Mouse (Mus musculus) retina, adult 2 months (tissue): ENCODE measurements around the gene Lyst.
"Not testable (repeated sequence)": the region's sequence is repeated elsewhere in the genome, so short reads cannot be mapped to it uniquely, and the experiment has no call there.

Experiments
- DNase-seq: peaks from one replicate; pipeline ENCODE4 v3.0.0-alpha.2; 2012; ENCODE audit warnings: low read depth, low spot score

Lyst gene

DNA sequence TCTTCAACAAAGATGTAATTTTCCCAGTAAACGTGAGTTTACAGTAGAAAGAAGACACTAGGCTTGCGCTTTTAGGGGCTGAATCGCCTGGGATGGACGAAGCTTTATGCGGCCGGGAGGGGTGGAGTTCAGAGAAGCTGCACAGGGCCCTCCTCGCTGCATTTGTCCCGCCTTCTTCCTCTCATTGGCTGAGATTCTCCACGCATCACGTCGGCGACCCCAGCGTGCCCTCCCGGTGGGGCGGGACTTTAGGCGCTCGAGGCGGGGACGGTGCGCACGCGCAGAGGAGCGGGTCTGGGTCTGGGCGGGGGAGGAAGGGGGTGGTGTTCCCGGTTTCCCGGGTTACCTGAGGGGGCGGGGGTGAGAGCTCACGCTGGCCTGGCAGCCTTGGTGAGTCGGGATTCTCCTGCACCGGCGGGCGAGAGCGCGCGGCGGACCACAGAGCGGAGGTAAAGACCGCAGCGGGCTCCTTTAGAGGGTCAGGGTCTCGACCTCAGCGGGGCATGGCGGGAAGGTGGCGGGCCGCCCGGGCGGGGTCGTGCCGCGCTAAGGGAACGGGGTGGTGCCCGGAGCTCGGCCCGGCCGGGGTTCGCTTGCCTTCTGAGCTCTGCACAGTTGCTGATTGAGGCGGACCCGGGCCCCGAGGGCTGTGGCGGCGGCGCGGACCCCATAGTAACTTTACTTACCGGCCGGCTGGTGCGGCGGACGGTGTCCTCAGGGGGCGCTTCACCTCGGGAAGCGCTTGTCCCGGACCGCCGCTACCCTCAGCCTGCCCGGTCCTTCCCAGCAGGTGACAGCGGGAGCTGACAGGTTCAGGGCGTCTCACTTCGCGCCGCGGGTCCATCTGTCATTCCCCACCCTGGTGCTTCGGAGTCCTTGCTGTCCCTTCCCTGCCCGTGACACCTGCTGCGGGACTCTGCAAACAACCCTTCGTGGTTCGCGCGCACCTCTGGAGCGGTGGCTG, at the start of gene Lyst:
Gene Lyst, plus strand, starts transcription at position 350 of the 964 bp plus-strand sequence.
- DNase-seq, result peak; percentile 95

DNA sequence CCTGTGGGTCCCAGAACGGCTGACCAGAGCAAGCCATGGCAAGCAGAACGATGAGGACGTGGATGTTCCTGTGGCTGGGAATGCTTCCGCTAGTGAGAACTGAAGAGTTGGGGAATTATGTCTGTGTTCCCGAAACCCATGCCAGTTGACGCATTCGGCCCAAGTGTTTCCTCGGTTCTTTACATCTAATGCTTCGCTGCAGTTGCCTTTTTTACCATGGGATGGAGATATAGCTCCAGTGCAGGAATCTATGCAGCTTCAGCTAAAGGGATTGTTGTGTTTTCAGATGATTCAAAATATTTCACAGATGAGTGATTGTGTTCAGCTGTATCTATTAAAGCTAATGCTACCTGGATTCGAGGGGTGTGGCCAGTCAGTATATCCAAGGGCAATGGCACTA, 47.1 kb upstream of the Lyst start:
- not testable (repeated sequence) for DNase-seq

DNA sequence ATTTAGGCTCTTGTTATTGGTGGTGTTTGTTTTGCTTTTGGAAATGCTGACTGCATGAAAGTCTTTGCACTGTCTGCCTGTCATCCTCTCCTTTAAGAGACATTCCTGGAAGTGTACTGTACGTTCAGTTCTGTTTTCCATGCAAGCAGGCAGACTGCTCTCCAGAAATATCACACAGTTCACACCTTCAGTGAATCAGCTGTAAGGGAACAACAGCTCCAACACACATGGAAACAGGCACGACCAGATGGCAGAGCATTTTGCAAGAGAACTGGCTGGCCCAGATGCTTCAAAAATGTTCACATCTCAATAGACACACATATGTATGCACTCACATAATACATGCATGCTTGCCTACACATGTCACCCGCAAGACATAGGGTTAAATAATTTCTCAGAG, 43.4 kb upstream of the Lyst start:
- no peak for DNase-seq

GRCm38 (mm10) chr13:13547889-13548288, 42.3 kb upstream of the Lyst start:
- no peak for DNase-seq

- no peak for DNase-seq
Observed at GRCm38 (mm10) chr13:13548431-13549190, 41.6 kb upstream of the Lyst start.

- no peak for DNase-seq
Observed at GRCm38 (mm10) chr13:13549687-13550660, 40.2 kb upstream of the Lyst start.

DNA sequence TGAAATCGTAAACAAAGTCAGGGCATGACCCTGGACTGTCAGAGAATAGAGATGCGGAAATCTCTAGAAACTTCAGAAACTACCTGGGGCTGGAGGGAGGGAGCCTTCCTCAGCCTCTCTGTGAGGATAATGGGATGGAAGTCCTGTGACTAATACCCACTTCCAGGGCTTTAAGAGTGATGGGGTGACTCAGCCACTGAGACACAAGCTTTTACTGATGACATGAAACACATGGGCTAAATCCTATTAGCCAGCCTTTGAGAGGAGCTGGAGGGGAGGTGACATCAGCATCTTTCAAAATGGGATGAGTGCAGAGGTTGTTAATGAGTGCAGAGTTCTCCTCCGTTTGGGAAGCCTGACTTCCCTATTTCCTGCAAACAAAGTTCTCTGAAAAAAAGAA, 38.2 kb upstream of the Lyst start:
- DNase-seq, result no peak

DNA sequence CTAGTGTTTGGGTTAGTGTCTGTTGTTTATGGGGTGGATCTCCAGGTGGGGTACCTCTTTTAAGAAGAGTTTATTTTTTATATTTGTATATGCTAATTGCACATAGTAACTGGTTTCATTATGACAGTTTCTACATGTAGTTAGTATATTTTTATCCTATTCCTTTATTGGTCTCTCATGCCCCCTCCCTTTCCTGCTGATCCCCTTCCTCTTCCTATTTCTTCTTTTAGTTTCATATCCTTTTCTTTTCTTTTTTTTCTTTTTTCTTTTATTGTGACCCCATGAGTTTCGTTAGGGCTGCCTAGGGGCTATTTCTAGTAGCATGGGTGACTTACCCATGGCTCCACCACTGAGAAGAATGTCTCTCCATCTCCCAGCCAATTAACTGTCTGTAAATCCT, 36.5 kb upstream of the Lyst start:
- no peak for DNase-seq

- DNase-seq, result no peak
Observed at GRCm38 (mm10) chr13:13555196-13555595, 35.0 kb upstream of the Lyst start.

- no peak for DNase-seq
Observed at GRCm38 (mm10) chr13:13557001-13557743, 33.0 kb upstream of the Lyst start.

GRCm38 (mm10) chr13:13558251-13558650, 31.9 kb upstream of the Lyst start:
- no peak for DNase-seq

- DNase-seq, result no peak
Observed at GRCm38 (mm10) chr13:13558900-13559299, 31.3 kb upstream of the Lyst start.

DNA sequence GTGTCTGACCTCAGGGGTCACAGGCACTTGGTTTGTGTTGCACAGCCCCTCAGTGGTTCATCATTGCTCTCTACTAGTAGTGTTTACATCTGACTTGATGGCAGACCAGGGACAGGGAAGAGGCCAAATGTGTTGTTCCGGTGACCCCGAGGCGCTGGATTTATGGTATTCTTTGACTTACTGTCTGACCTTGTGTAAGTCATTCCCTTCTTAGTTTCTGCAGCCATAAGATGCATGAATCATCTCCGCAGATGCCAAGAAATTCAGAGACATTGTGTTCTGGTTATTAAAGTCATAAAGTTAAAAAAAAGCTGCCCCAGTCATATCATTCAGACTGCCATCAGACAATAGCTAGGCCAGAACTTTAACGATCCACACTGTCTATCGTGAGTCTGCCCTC, 27.6 kb upstream of the Lyst start:
- no peak for DNase-seq

DNA sequence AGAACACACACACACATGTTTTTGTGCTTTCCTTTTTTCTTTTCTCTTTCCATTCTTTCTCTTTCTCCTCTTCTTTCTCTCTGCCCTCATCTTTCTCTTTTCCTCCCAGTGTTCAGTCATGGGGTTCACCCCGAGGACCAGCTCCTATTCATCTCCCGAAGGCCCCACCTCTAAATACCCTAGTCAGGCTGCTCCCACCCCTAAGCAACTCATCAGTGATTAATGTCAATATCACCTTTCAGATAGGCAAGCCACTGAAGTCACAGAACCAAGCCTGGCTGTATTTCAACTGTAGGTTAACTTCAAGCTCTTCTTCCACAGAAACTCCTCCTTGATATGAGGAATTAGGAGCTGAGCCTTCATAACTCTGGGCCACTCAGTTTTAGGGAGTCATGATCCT, 26.1 kb upstream of the Lyst start:
- DNase-seq, result no peak

GRCm38 (mm10) chr13:13564541-13564940, 25.7 kb upstream of the Lyst start:
- no peak for DNase-seq

- DNase-seq, result no peak
Observed at GRCm38 (mm10) chr13:13567640-13568039, 22.6 kb upstream of the Lyst start.

DNA sequence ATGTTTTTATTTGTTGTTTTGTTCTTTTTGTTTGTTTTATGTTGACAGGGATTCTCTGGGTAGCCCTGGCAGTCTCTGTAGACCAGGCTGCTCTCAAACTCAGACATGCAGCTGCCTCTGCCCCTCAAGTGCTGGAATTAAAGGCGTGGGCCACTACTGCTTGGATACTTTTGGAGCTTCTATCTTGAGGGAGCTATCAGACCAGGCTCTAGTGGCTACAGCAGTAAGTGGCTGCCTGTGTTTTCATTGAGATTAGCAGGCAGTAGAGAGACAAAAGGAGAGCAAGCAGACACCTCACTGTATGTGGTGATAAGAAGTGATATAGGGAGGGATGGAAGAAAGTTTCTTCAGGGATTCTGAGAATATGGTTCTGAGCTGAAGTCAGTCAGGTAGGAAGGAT, 21.4 kb upstream of the Lyst start:
- no peak for DNase-seq

DNA sequence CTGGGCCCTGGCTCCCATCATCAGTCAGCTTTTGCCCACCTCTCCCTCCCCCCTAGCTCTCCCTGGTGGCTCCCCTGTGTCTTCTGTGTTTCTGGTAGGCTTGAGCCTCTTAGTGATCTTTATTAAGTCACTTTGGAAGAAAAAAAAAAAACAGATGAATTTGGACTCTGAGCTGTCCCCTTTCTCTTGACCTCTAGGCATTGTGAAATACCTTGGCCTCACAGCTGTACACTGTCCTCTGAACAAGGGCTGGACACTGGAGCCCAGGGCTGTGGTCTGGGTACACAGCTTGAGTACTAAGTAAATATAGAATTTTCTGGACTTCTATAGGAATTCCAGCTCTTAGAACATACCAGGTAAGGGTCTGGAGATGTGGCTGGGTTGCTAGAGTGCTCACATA, 20.6 kb upstream of the Lyst start:
- DNase-seq, result no peak

DNA sequence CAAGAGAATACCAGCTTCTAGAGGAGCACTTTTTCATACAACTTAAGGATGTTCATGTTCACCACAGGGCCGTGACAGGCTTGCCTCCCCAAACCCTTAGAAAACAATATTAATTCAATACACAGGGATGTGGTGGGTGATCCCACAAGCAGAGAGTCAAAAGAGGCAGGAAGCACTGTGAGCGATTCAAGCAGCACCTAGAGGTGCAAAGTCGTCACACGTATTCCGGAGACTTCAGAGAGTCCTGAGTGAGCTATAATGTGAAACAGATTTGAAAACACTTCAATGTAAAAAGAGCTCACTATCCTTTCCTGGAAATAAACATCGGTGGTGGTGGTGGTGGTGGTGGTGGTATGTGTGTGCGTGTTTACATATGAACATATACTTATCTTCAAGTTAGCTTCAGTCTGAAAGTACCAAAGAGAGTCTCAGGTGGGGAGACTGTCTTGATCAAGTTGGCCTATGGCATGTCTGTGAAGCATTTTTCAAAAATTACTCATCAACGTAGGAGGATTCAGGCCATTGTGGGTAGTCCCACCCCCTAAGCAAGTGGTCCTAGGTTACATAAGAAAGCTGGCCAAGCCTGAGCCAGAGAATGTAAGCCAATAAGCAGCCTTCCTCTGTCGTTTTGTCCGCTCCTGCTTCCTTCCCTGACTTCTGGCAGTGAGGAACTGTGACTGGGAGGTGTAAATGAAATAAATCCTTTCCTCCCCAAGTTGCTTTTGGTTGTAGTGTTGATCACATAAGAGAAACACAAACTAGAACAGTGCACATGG, 17.9 kb upstream of the Lyst start:
- no peak for DNase-seq

DNA sequence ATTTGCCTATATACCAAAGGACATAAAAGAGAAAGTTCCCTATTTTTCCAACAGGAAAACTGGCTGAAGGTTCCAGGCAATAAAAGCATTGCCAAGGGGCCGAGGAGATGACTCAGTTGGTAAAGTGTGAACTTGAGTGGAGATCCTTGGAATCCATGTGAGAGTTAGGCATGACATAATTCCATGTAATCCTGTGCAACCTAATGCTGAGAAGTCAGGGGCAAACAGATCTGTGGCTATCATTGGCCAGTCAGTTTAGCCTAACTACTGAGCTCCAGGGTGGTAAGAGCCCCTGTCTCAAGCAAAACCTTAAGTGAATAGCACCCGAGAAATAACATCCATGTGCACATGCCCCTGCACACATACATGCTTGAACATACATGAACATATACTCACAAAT, 17.3 kb upstream of the Lyst start:
- DNase-seq, result no peak
